ENCODE assay signal across 8 mouse cellular contexts in genomic region chr17:26068024-26068830, GRCm38 (mm10). TPM values are rescaled to one million over a fixed set of nuclear protein-coding genes. Genes with fewer than 3 reads are reported as not detected.
DNase-seq lines count a peak whose midpoint lies in the region; ATAC-seq lines count a peak whose summit lies in the region.

No protein-coding gene starts in this region.

- peaks cover 21% of the 10 kb centered on the region for H3K36me3 ChIP-seq in midbrain, embryonic 12.5 days

- 2% methylated on average over 44 of the region's 44 CpGs for WGBS in midbrain, embryonic 12.5 days

- ATAC-seq in midbrain, embryonic 12.5 days (ENCODE audit: low FRiP score, low read depth) = 0 out of 2 replicates have a peak, but pooled peaks have one; percentile 5
- no peak for ATAC-seq in megakaryocyte-erythroid progenitor cell, adult 5-6 weeks (replicated peaks; ENCODE audit: low FRiP score, low TSS enrichment, poor library complexity, severe bottlenecking)

- peak overlapping the region; percentile 90 for H3K4me3 ChIP-seq in midbrain, embryonic 12.5 days

- no peaks in the 10 kb centered on the region for H3K9me3 ChIP-seq in midbrain, embryonic 12.5 days

- peak overlapping the region; percentile 97 for H3K9ac ChIP-seq in midbrain, embryonic 12.5 days (replicated peaks)

- DNase-seq in ovary, postnatal 36 days (ENCODE audit: low spot score) = peak; percentile 13
- no peak for DNase-seq in ovary, postnatal 10 days (ENCODE audit: low spot score)
- peak; percentile 39 for DNase-seq in embryo, embryonic 10.5 days (ENCODE audit: low spot score)
- DNase-seq in heart, adult 9 months (ENCODE audit: low spot score in 2 of 2) = peak; percentile 8 to 9
- peak; percentile 30 for DNase-seq in kidney, postnatal 10 days
- DNase-seq in thymus, postnatal 25 days = peak; percentile 7

- H3K27me3 ChIP-seq in midbrain, embryonic 12.5 days = peaks cover 19% of the 10 kb centered on the region

- peaks cover 54% of the 10 kb centered on the region for H3K4me1 ChIP-seq in midbrain, embryonic 12.5 days

- peak overlapping the region; percentile 100 for H3K4me2 ChIP-seq in midbrain, embryonic 12.5 days (replicated peaks)

- H3K27ac ChIP-seq in midbrain, embryonic 12.5 days (replicated peaks) = peak overlapping the region; percentile 90

RNA-seq across cellular contexts. Expression of gene Rab11fip3, which starts 1.1 kb away (rescaled TPM):
- 43.1 and 44.8 TPM in 2 replicates for polyA plus RNA-seq in midbrain, embryonic 12.5 days (2016; fragmentation: Nextera tagmentation; extraction: Ambion mirVana)
- total RNA-seq in megakaryocyte-erythroid progenitor cell, adult 5-6 weeks (2014; fragmentation: Nextera tagmentation) = 0.48 and 3.2 TPM in 2 replicates
- 0.33 and 0.65 TPM in 2 replicates for total RNA-seq in megakaryocyte-erythroid progenitor cell, adult 5-6 weeks (2017)

RNA-seq across cellular contexts. Expression of gene Decr2, which starts 21.9 kb away (rescaled TPM):
- polyA plus RNA-seq in midbrain, embryonic 12.5 days (2016; fragmentation: Nextera tagmentation; extraction: Ambion mirVana) = 25.1 and 27.7 TPM in 2 replicates
- total RNA-seq in megakaryocyte-erythroid progenitor cell, adult 5-6 weeks (2014; fragmentation: Nextera tagmentation) = 6.8 and 7.7 TPM in 2 replicates
- 5.6 and 7.8 TPM in 2 replicates for total RNA-seq in megakaryocyte-erythroid progenitor cell, adult 5-6 weeks (2017)

RNA-seq across cellular contexts. Expression of gene Nme4, which starts 27.2 kb away (rescaled TPM):
- polyA plus RNA-seq in midbrain, embryonic 12.5 days (2016; fragmentation: Nextera tagmentation; extraction: Ambion mirVana) = 48.0 and 50.7 TPM in 2 replicates
- 103 and 104 TPM in 2 replicates for total RNA-seq in megakaryocyte-erythroid progenitor cell, adult 5-6 weeks (2014; fragmentation: Nextera tagmentation)
- total RNA-seq in megakaryocyte-erythroid progenitor cell, adult 5-6 weeks (2017) = 70.5 and 80.3 TPM in 2 replicates

RNA-seq across cellular contexts. Expression of gene Tmem8, which starts 44.9 kb away (rescaled TPM):
- polyA plus RNA-seq in midbrain, embryonic 12.5 days (2016; fragmentation: Nextera tagmentation; extraction: Ambion mirVana) = 2.1 and 2.9 TPM in 2 replicates
- 38.1 and 41.1 TPM in 2 replicates for total RNA-seq in megakaryocyte-erythroid progenitor cell, adult 5-6 weeks (2014; fragmentation: Nextera tagmentation)
- 6.0 and 18.4 TPM in 2 replicates for total RNA-seq in megakaryocyte-erythroid progenitor cell, adult 5-6 weeks (2017)

RNA-seq across cellular contexts. Expression of gene Mrpl28, which starts 55.1 kb away (rescaled TPM):
- 194 and 210 TPM in 2 replicates for polyA plus RNA-seq in midbrain, embryonic 12.5 days (2016; fragmentation: Nextera tagmentation; extraction: Ambion mirVana)
- total RNA-seq in megakaryocyte-erythroid progenitor cell, adult 5-6 weeks (2014; fragmentation: Nextera tagmentation) = 116 and 152 TPM in 2 replicates
- 30.1 and 63.1 TPM in 2 replicates for total RNA-seq in megakaryocyte-erythroid progenitor cell, adult 5-6 weeks (2017)
